Mouse (Mus musculus): ENCODE measurements around the gene Foxj3.

GRCm38 (mm10) chr4:119574504-119574903 is 37.7 kb downstream of the Foxj3 start:
- TF ChIP-seq POLR2A (IDR thresholded peaks at IDR 0.05; ENCODE audit: insufficient read depth, low read length): no peak
- TF ChIP-seq CTCF (IDR thresholded peaks at IDR 0.05; ENCODE audit: low read depth, low read length): no peak
